Mouse (Mus musculus) testis, adult 2 months (tissue): ENCODE data around the gene Fblim1.

Experiments used
- CTCF ChIP-seq: fragments of 200-500 bp; IDR thresholded peaks from 2 replicates; pipeline ENCODE4 v1.5.1; 2012; ENCODE audit warnings: low read depth, mild to moderate bottlenecking, inconsistent platforms, low read length, moderate library complexity; ENCODE audit not compliant: control insufficient read depth, insufficient read depth, insufficient replicate concordance
- POLR2A ChIP-seq: fragments of 200-500 bp; IDR thresholded peaks from 2 replicates; pipeline ENCODE4 v1.6.1; 2012; ENCODE audit warnings: low read depth, mild to moderate bottlenecking, inconsistent platforms, low read length, moderate library complexity; ENCODE audit not compliant: control insufficient read depth

DNA sequence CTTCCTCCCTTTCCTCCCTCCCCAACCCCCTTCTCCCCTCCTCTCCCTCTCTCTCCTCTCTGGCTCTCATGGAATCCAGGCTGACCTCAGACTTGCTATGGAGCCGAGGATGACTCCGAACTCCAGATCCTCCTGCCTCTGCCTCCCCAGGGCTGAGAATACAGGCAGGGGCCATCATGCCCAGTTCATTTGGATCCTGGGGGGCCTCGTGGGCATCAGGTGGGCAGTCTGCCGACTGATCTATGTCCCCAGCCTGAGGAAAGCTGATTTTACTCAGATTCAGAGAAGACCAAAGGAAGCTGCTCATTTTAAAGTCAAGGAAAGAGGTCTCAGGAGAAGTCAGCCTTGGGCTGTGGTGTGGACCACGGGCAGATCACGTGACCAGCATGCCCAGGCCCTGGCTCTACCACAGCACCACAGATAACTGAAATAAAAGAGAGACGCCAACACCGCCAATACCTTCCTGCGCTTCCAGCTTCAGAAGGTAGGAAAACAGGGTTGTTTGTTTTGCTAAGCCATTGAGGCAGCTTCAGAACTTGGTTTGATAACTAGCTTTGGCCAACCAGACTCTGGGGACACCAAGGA is 13.5 kb upstream of the Fblim1 start:
- TF ChIP-seq CTCF = no peak
- TF ChIP-seq POLR2A = no peak
